Mouse (Mus musculus) right cerebral cortex, postnatal 36 days (tissue): ENCODE data around the gene Rin3.

Experiments
- DNase-seq, 2 experiments: peaks; one replicate each; pipeline ENCODE4 v3.0.0; 2022; ENCODE audit warnings: low spot score in 2 of 2, mixed read lengths in 1 of 2

The Rin3 gene

GRCm38 (mm10) chr12:102420168-102420890 lies 137.5 kb downstream of the Rin3 start:
- DNase-seq, result no peak

- DNase-seq, result peak in 1 of 2 experiments; percentile 34
Observed at GRCm38 (mm10) chr12:102422065-102422464, 139.2 kb downstream of the Rin3 start.

DNA sequence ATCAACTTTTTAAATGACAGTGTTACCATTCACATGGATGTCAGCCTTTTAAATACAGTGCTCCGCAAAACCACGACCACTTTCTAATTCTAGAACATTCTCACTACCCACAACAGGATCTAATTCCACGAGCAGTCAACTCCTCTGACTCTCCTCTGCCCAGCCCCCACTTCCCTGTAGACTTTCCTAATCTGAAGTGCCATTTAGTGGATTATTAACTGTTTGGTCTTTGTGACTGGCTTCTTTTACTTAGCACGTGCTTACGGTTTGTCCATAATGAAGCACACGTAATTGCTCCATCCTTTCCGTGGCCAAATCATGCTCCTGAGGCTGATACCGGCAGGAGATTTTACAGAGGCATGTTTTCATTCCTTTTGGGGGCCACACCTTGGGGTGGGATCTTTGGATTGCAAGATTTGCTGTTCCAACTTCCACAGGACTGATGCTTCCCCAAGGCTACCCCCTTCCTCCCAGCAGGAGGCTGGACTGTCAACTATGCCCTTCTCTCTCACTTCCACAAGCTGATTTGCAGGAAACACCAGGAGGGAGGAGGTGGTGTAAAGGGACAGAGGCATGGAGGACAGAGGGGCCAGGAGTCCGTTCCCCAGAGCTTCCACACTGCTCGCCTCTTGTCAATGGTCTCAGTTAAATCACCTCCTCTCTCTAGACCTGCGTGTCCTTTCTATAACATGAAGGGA lies 139.9 kb downstream of the Rin3 start:
- DNase-seq, result no peak

DNA sequence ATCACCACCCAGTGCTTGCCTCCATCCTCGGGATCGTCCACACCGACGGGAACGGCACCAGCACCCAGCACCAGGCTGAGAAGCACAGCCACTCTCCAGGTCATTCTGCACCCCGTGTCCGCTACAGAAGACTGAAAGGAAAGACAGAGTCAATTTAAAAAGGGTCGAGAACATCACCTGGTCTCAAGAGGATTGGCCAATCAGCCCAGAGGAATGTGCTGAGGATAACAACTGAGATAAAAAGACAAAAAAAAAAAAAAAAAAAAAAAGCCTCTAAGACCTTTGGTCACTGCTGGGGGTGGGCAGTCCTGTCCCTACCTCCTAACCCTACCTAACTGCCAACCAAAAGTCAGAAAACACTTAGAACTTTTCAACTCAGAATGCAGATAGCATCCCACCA lies 140.8 kb downstream of the Rin3 start:
- DNase-seq, result no peak

DNA sequence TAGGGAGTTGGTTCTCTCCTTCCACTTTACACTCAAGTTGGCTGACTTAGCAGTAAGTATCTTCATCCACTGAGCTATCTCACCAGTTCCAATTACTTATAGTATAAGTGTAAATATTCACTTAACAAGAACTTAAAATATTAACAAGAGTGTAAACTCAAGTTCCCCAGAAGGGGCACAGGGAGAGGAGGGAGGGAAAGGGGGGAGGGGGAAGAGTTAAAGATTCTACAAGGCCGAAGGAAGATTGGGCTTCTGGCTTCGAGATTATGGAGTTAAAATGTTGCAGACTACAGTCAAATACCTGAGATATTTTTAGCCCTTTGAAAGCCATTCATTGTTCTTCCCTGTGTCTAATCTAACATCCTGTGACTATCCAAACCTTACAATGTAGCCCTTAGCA lies 141.6 kb downstream of the Rin3 start:
- DNase-seq, result no peak

DNA sequence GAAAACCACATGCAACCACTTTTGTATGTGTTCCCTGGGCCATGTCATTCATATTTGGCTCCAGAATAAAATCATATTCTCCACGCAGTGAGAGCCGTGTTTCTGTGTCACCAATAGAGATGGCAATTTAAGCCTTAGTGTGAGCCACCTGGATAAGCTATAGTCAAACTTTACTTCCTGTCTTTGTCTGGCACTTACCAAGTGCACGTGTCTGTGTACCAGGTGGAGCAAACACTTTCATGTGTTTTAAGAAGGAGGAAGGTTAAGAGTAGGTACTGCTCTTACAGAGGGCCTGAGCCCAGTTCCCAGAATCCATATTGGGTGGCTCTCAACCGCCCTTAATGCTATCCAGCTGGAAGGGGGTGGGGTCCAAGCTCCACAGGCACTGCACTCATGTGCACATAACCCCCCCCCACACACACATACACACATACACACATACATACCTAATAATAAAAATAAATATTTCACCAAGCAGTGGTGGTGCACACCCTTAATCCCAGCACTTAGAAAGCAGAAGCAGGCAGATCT lies 142.3 kb downstream of the Rin3 start:
- no peak for DNase-seq

DNA sequence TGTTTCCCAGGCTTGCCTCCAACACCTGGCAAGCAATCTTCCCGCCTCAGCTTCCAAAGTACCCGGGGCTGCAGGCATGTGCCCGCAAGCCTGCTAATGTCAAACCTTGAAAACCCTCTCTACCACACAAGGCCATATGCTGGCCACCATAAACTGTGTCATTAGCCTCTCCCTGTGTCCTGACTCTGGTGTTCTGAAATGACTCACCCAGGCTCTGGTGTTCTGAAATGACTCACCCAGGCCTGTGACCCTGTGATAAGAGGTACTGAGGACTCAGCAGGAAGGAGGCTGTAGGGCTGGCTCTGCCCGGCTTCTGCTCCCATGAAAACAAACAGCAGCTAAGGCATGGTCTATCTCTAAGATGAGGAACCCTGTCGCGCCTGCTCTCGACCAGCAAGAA lies 143.4 kb downstream of the Rin3 start:
- no peak for DNase-seq

DNA sequence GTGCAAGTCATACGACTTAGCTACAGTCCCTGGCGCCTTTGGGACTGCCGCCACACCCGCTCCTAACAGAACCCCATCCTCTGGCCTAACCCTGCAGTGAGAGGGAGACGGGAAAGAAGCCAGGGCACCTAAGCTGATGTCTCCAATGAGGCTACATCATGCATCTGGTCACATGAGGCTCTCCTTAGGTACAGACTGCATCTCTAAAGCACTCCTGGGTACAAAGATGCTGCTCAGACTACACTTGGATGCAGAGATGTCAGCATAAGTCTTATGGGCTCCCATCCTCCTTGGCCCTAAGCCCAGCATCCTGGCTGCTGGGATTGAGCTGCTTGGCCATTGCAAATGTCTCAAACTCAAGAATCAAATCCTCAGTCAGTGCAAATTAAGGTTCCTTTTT lies 146.8 kb downstream of the Rin3 start:
- DNase-seq, result no peak

DNA sequence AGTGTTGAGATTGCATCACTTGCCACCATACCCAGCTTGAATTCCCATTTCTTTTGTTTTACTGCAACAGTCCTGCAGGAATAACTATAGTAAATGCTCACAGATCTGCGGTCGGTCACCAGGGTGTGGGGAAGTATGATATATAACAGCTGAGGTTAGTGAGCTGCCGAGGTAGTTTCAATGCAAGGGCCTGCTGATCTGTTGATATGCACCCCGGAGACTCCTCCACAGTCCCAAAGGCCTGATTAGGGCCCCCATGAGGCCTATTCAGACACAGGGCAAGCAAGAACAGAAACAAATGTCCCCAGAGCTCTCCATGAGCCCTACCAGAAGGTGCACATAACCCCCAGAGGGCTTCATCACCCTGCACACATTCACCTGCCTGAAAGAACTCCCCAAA lies 147.4 kb downstream of the Rin3 start:
- DNase-seq, result no peak

GRCm38 (mm10) chr12:102432238-102432637 lies 149.4 kb downstream of the Rin3 start:
- DNase-seq, result no peak

- no peak for DNase-seq
Observed at GRCm38 (mm10) chr12:102434107-102434506, 151.3 kb downstream of the Rin3 start.

DNA sequence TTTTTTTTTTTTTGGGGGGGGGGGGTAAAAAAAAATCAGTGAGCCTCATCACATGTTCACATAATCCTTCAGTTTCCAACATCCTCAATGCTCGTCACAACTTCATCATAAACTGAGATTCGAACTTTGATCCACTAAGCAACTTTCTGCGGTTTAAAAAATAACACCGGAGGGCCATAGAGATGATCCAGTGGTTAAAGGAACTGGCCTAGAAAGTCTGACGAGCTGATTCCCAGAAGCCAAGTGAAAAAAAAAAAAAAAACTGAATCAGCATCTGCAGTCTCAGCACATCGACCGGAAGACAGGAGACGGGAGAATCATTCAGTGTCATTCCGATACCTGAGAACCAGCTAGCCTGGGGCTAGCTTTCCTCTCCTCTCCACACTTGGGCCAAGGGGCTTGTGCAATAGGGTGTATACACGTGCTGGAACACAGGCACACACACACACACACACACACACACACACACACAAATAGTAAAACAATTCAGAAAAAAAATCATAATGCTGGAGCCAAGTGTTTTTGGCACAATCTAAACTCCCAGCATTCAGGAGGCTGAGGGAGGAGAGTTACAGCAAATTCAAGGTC lies 154.2 kb downstream of the Rin3 start:
- no peak for DNase-seq

- no peak for DNase-seq
Observed at GRCm38 (mm10) chr12:102437952-102438351, 155.1 kb downstream of the Rin3 start.

DNA sequence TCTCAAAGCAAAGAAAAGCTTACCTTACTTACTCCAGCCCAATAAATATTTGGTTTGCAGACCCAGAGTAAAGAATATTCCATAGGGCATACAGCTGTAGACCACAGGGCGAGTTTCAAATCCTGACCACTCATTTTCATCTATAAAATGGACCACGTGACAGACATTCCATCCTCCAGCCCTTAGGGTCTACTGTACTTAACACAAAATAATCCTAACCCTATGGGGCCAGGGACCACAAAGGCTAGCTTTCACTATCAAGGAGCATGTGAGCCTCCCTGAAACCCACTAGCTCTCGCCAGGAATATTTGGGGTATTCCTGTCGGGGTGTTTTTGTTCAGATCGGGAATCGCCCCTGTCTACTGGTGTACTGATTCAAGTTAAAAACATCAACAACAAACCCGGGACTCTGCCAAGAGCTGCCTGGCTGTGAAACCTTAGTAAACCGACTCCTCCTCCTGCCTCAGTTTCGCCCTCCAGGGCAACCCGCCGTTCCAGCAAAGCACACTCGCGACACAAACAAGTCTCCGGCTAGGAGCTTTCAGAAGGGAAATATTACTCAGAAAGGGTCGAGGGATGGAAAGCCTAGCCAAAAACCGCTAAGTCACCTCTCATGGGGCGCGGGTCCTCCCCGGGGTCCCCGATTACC lies 156.3 kb downstream of the Rin3 start:
- no peak for DNase-seq

DNA sequence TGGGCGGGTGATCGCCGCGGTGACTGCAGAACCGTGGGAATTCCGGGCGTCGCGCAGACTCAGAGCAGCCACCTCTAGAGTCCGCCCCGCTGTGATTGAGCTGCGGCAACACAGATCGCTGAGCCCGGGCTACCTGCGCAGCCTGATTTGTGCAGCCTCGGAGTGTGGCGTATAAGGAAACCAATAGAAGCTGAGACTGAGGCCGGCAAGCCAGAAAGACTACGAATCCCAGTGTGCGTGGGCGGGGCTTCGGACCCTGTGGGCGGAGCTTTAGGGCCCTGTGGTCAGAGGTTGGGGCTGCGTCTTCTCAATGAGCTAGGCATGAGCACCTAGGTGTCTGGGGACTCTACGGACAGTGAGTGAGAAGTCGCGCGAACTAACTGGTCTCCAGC lies 156.8 kb downstream of the Rin3 start, which contains the start of gene Lgmn:
Lgmn (minus strand) TSS at position 182 of the 392 bp plus-strand sequence.
- peak; percentile 99 for DNase-seq
